Mouse (Mus musculus) CH12.LX (cell line): ENCODE data around the gene Med29. TPM values are rescaled to one million over a fixed set of nuclear protein-coding genes. Genes with fewer than 3 reads are reported as not detected.

Source experiments
- DNase-seq: peaks from one replicate; pipeline ENCODE4 v3.0.0-alpha.2; 2013; ENCODE audit errors: extremely low read depth
- H3K27ac ChIP-seq: 2 replicates; pipeline ENCODE4 v1.5.1; 2012; ENCODE audit warnings: low read depth, mild to moderate bottlenecking, control low read depth, moderate library complexity; ENCODE audit not compliant: insufficient read depth
- H3K27me3 ChIP-seq: replicated peaks from 2 replicates; pipeline ENCODE3; 2012; ENCODE audit warnings: inconsistent platforms
- H3K36me3 ChIP-seq, 2 experiments: replicated peaks in 1 of 2; 2 replicates each; pipeline versions ENCODE3 to v1.6.1; 2012; ENCODE audit warnings: inconsistent platforms in 1 of 2, low read length in 1 of 2, mild to moderate bottlenecking in 1 of 2, mixed read lengths in 1 of 2, moderate library complexity in 1 of 2; ENCODE audit not compliant: control insufficient read depth in 1 of 2, insufficient read depth in 1 of 2
- H3K4me1 ChIP-seq, 2 experiments: 2 replicates each; pipeline ENCODE4 v1.6.1; 2012; ENCODE audit warnings: inconsistent platforms in 1 of 2, moderate library complexity in 1 of 2; ENCODE audit not compliant: insufficient read depth in 2 of 2, control insufficient read depth in 1 of 2
- H3K4me2 ChIP-seq: 2 replicates; pipeline ENCODE4 v1.6.1; 2012; ENCODE audit warnings: low read depth, mild to moderate bottlenecking, control low read depth; ENCODE audit not compliant: poor library complexity, insufficient read depth, severe bottlenecking
- H3K4me3 ChIP-seq, 3 experiments: fragments of 150-350 bp in 1 of 3; sonication (generic) in 1 of 3; replicated peaks in 1 of 3; 2 replicates each; pipeline versions ENCODE3 to v1.5.1; 2011 to 2012; ENCODE audit warnings: low read depth in 2 of 3, low read length in 2 of 3, mild to moderate bottlenecking in 2 of 3, moderate library complexity in 2 of 3, control low read depth in 1 of 3, improper control_type of control experiment in 1 of 3, inconsistent platforms in 1 of 3, mixed read lengths in 1 of 3; ENCODE audit not compliant: poor library complexity in 1 of 3
- H3K79me2 ChIP-seq: replicated peaks from 2 replicates; pipeline ENCODE4 v1.6.1; 2012; ENCODE audit warnings: mild to moderate bottlenecking, moderate library complexity; ENCODE audit not compliant: control insufficient read depth, poor library complexity, insufficient read depth, severe bottlenecking; ENCODE audit errors: extremely low read depth
- H3K9ac ChIP-seq: 2 replicates; pipeline ENCODE4 v1.6.1; 2012; ENCODE audit warnings: low read depth, mild to moderate bottlenecking, control low read depth, moderate library complexity; ENCODE audit not compliant: insufficient read depth
- H3K9me3 ChIP-seq: replicated peaks from 2 replicates; pipeline ENCODE3; 2012; ENCODE audit warnings: low read length, inconsistent platforms, mixed read lengths
- E2F4 ChIP-seq: IDR thresholded peaks from 2 replicates; pipeline ENCODE4 v1.6.1; 2011; ENCODE audit warnings: low read depth, low read length, improper control_type of control experiment; ENCODE audit not compliant: insufficient replicate concordance
- ELF1 ChIP-seq: IDR thresholded peaks from 2 replicates; pipeline ENCODE4 v1.6.1; 2014; ENCODE audit warnings: low read depth, mild to moderate bottlenecking, inconsistent platforms, low read length, improper control_type of control experiment
- EP300 ChIP-seq: IDR thresholded peaks from 2 replicates; pipeline ENCODE4 v1.6.1; 2011; ENCODE audit warnings: low read length, improper control_type of control experiment
- JUN ChIP-seq: IDR thresholded peaks from 2 replicates; pipeline ENCODE4 v1.6.1; 2011; ENCODE audit warnings: low read depth, mild to moderate bottlenecking, low read length, improper control_type of control experiment, moderate library complexity; ENCODE audit not compliant: insufficient read depth
- JUND ChIP-seq: conservative IDR thresholded peaks from 2 replicates; pipeline ENCODE4 v1.6.1; 2011; ENCODE audit warnings: low read depth, low read length, improper control_type of control experiment
- KAT2A ChIP-seq: IDR thresholded peaks from 2 replicates; pipeline ENCODE4 v1.6.1; 2012; ENCODE audit warnings: low read length, improper control_type of control experiment, inconsistent platforms; ENCODE audit not compliant: insufficient replicate concordance
- MAFK ChIP-seq: IDR thresholded peaks from 2 replicates; pipeline ENCODE4 v1.6.1; 2011; ENCODE audit warnings: low read length, improper control_type of control experiment; ENCODE audit not compliant: insufficient replicate concordance
- MAX ChIP-seq: IDR thresholded peaks from 2 replicates; pipeline ENCODE4 v1.6.1; 2011; ENCODE audit warnings: low read length, improper control_type of control experiment
- MXI1 ChIP-seq: IDR thresholded peaks from 2 replicates; pipeline ENCODE4 v1.6.1; 2011; ENCODE audit warnings: mild to moderate bottlenecking, low read depth, low read length, improper control_type of control experiment
- MYC ChIP-seq: IDR thresholded peaks from 2 replicates; pipeline ENCODE4 v1.6.1; 2011; ENCODE audit warnings: low read depth, mild to moderate bottlenecking, improper control_type of control experiment, low read length
- NELFE ChIP-seq: IDR thresholded peaks from 2 replicates; pipeline ENCODE4 v1.6.1; 2011; ENCODE audit warnings: low read depth, low read length, improper control_type of control experiment
- PAX5 ChIP-seq: IDR thresholded peaks from 2 replicates; pipeline ENCODE4 v1.6.1; 2012; ENCODE audit warnings: low read length, inconsistent platforms, mixed read lengths
- POLR2A ChIP-seq: IDR thresholded peaks from 2 replicates; pipeline ENCODE4 v1.6.1; 2011; ENCODE audit warnings: low read depth, mild to moderate bottlenecking, improper control_type of control experiment, low read length
- RAD21 ChIP-seq: IDR thresholded peaks from 2 replicates; pipeline ENCODE4 v1.6.1; 2011; ENCODE audit warnings: low read depth, mild to moderate bottlenecking, low read length, improper control_type of control experiment, moderate library complexity
- SIN3A ChIP-seq: IDR thresholded peaks from 2 replicates; pipeline ENCODE4 v1.6.1; 2012; ENCODE audit warnings: low read length, improper control_type of control experiment, inconsistent platforms
- TBP ChIP-seq: conservative IDR thresholded peaks from 2 replicates; pipeline ENCODE4 v1.6.1; 2011; ENCODE audit warnings: low read depth, low read length, improper control_type of control experiment
- UBTF ChIP-seq: IDR thresholded peaks from 2 replicates; pipeline ENCODE4 v1.6.1; 2012; ENCODE audit warnings: low read depth, mild to moderate bottlenecking, inconsistent platforms, low read length, improper control_type of control experiment, moderate library complexity
- USF2 ChIP-seq: conservative IDR thresholded peaks from 2 replicates; pipeline ENCODE4 v1.6.1; 2011; ENCODE audit warnings: low read depth, low read length, improper control_type of control experiment
- ZKSCAN1 ChIP-seq: IDR thresholded peaks from 2 replicates; pipeline ENCODE4 v1.6.1; 2012; ENCODE audit warnings: low read depth, inconsistent platforms, low read length, improper control_type of control experiment, borderline replicate concordance
- dilution Hi-C: fragments of 300-500 bp; cut with MboI; formaldehyde crosslinking; loops from 2 replicates; pipeline ENCODE4 v1.14.3; 2020; ENCODE audit warnings: low sequenced_read_pairs; ENCODE audit not compliant: extremely low pct_unique_long_range_greater_than_20kb, extremely low pct_ligation_motif_present
- in situ Hi-C: fragments of 300-500 bp; cut with MboI; formaldehyde crosslinking; loops from 3 replicates; pipeline ENCODE4 v1.14.3; 2019; ENCODE audit warnings: low sequenced_read_pairs, low pct_ligation_motif_present, low pct_unique_long_range_greater_than_20kb, mixed read lengths
- polyA plus RNA-seq: library from polyadenylated mRNA; unstranded; fragments of >175 nt; gene quantifications from 2 replicates; pipeline ENCODE4 v1.2.1, GENCODE M21; 2012; ENCODE audit warnings: low read depth; ENCODE audit not compliant: insufficient read length
- total RNA-seq, 2 experiments: library from RNA; depleted of rRNA; stranded (reverse); fragments of 300-350 nt in 1 of 2; fragments of >200 nt in 1 of 2; gene quantifications; 2 replicates each; pipeline ENCODE4 v1.2.3; 2012 to 2014

Med29 gene
- total and polyA plus RNA-seq, 3 experiments: 19.8 to 26.9 (median 23.5) TPM

- H3K27ac ChIP-seq: no peak overlapping the region
- no peaks in the 10 kb centered on the region for H3K9me3 ChIP-seq
- H3K27me3 ChIP-seq: no peaks in the 10 kb centered on the region
- no peak overlapping the region for H3K4me3 ChIP-seq
- in situ Hi-C loops (no loop called here), dilution Hi-C loops (no loop called here)
- H3K36me3 ChIP-seq: peaks cover 11 to 62% of the 10 kb centered on the region in 2 experiments
- no peak overlapping the region for H3K9ac ChIP-seq
- TF ChIP-seq ZKSCAN1 (no peak), EP300 (no peak), JUND (no peak), ELF1 (no peak), POLR2A (no peak), PAX5 (no peak), TBP (no peak), KAT2A (no peak), MAFK (no peak), NELFE (no peak), RAD21 (no peak), E2F4 (no peak), JUN (no peak), MAX (no peak), MYC (no peak), UBTF (no peak), USF2 (no peak), SIN3A (no peak)
- TF ChIP-seq, all 38 proteins: peak for 0
- H3K4me2 ChIP-seq: no peak overlapping the region
- no peak for DNase-seq
- no peaks in the 10 kb centered on the region for H3K79me2 ChIP-seq
- peaks cover 3 to 12% of the 10 kb centered on the region in 2 experiments for H3K4me1 ChIP-seq
These were observed 30.0 kb downstream of the Med29 start for GRCm38 (mm10) chr7:28362441-28363060.

- no peak overlapping the region for H3K27ac ChIP-seq
- peaks cover 11 to 55% of the 10 kb centered on the region in 2 experiments for H3K36me3 ChIP-seq
- H3K4me1 ChIP-seq: peaks cover 3 to 12% of the 10 kb centered on the region in 2 experiments
- H3K79me2 ChIP-seq: no peaks in the 10 kb centered on the region
- H3K4me3 ChIP-seq: no peak overlapping the region
- TF ChIP-seq NELFE (no peak), MXI1 (no peak)
- H3K4me2 ChIP-seq: no peak overlapping the region
- no peak for DNase-seq
- H3K9ac ChIP-seq: no peak overlapping the region
- no peaks in the 10 kb centered on the region for H3K9me3 ChIP-seq
- dilution Hi-C loops (no loop called here), in situ Hi-C loops (no loop called here)
- no peaks in the 10 kb centered on the region for H3K27me3 ChIP-seq
These were observed 30.7 kb downstream of the Med29 start for GRCm38 (mm10) chr7:28361647-28362341.
